8 mouse cellular contexts compared by ENCODE assay signal in genomic region chr1:181445630-181446257, GRCm38 (mm10).
DNase-seq lines count a peak whose midpoint lies in the region; ATAC-seq and TF ChIP-seq lines count a peak whose summit lies in the region.

No protein-coding gene starts in this region.

- DNase-seq in kidney, adult 18-20 months = peak; percentile 77
- peak; percentile 23 for DNase-seq in ES-CJ7 (ENCODE audit: low read depth, low spot score)
- DNase-seq in c-Kit-positive CD71-positive TER-119-negative erythroid progenitor cells, embryonic 14.5 days (ENCODE audit: low read depth) = peak; percentile 14
- DNase-seq in heart, adult 8-10 months (ENCODE audit: low spot score) = peak; percentile 32
- DNase-seq in lung, adult 2 months = peak; percentile 16
- DNase-seq in yolk sac, embryonic 10.5 days (ENCODE audit: low spot score) = no peak
- no peak for DNase-seq in MN1 (ENCODE audit: low spot score)

- 60% methylated on average over 1 of the region's 1 CpGs for WGBS in kidney, embryonic 14.5 days
- WGBS in lung, adult 2 months = 26% methylated on average over 1 of the region's 1 CpGs

- no peaks in the 10 kb centered on the region for H3K9me3 ChIP-seq in kidney, embryonic 14.5 days (ENCODE audit: control insufficient read depth, low read length)

- no peaks in the 10 kb centered on the region for H3K36me3 ChIP-seq in kidney, embryonic 14.5 days (ENCODE audit: control insufficient read depth, insufficient read depth, low read length)

- H3K9ac ChIP-seq in kidney, embryonic 14.5 days (ENCODE audit: low read depth, low read length) = no peak overlapping the region

- peaks cover 3% of the 10 kb centered on the region; the same call in 1 of the 2 replicates for H3K4me1 ChIP-seq in kidney, embryonic 14.5 days (ENCODE audit: control insufficient read depth, insufficient read depth, low read length)
- no peaks in the 10 kb centered on the region; the same call in none of the 2 replicates for H3K4me1 ChIP-seq in lung, adult 2 months (ENCODE audit: control insufficient read depth, insufficient read depth, low read length)

- H3K4me3 ChIP-seq in kidney, embryonic 14.5 days (ENCODE audit: low read length) = no peak overlapping the region
- no peak overlapping the region for H3K4me3 ChIP-seq in lung, adult 2 months (replicated peaks; ENCODE audit: extremely low read depth, low read depth, low read length)

- H3K27me3 ChIP-seq in kidney, embryonic 14.5 days (ENCODE audit: control insufficient read depth, insufficient read depth, low read length) = no peaks in the 10 kb centered on the region

- no peak overlapping the region for H3K4me2 ChIP-seq in kidney, embryonic 14.5 days (replicated peaks; ENCODE audit: low read depth, low read length)

- TF ChIP-seq POLR2A in lung, adult 2 months (IDR thresholded peaks at IDR 0.05; ENCODE audit: borderline replicate concordance, extremely low read depth, low read depth, low read length) = no peak

- TF ChIP-seq CTCF in lung, adult 2 months (IDR thresholded peaks at IDR 0.05; ENCODE audit: insufficient read depth, low read length) = peak; percentile 32

- H3K27ac ChIP-seq in kidney, embryonic 14.5 days (ENCODE audit: low read depth, low read length) = no peak overlapping the region

- no peak for ATAC-seq in kidney, embryonic 14.5 days (ENCODE audit: low FRiP score, low TSS enrichment)

Comparison
In these comparisons a context has a peak if more than half of its experiments do, and no peak if none do; other contexts are left out.
1. DNase-seq: peak in kidney, adult 18-20 months (single experiment), ES-CJ7 (single experiment), c-Kit-positive CD71-positive TER-119-negative erythroid progenitor cells, embryonic 14.5 days (single experiment), heart, adult 8-10 months (single experiment) and lung, adult 2 months (single experiment); none in yolk sac, embryonic 10.5 days (single experiment) and MN1 (single experiment).